Mouse (Mus musculus) limb, embryonic 11.5 days (tissue): Measurements from ENCODE around the gene Tial1. TPM values are rescaled to one million over a fixed set of nuclear protein-coding genes. Genes with fewer than 3 reads are reported as not detected.

Experiments used
- ATAC-seq: fragments of 200-750 bp; cut with Nextera tagmentation; 2 replicates; pipeline ENCODE4 v1.8.0; 2017; ENCODE audit warnings: low read depth; ENCODE audit not compliant: insufficient number of reproducible peaks, low FRiP score, low TSS enrichment
- DNase-seq: peaks from one replicate; pipeline ENCODE4 v3.0.0-alpha.2; 2015; ENCODE audit warnings: low spot score
- H3K27ac ChIP-seq: fragments of 300-500 bp; sonication (generic); replicated peaks from 2 replicates; pipeline ENCODE4 v1.5.1; 2014; ENCODE audit warnings: low read depth, mild to moderate bottlenecking, low read length
- H3K27me3 ChIP-seq: fragments of 300-500 bp; sonication (generic); 2 replicates; pipeline ENCODE4 v1.6.1; 2014; ENCODE audit warnings: mild to moderate bottlenecking, low read length, mixed read lengths; ENCODE audit not compliant: control insufficient read depth, insufficient read depth
- H3K36me3 ChIP-seq: fragments of 300-500 bp; sonication (generic); 2 replicates; pipeline ENCODE4 v1.6.1; 2014; ENCODE audit warnings: mild to moderate bottlenecking, low read length, moderate library complexity, mixed read lengths; ENCODE audit not compliant: control insufficient read depth, insufficient read depth
- H3K4me1 ChIP-seq: fragments of 300-500 bp; sonication (generic); 2 replicates; pipeline ENCODE4 v1.6.1; 2014; ENCODE audit warnings: low read length, mixed read lengths; ENCODE audit not compliant: control insufficient read depth, insufficient read depth
- H3K4me2 ChIP-seq: fragments of 300-500 bp; sonication (generic); 2 replicates; pipeline ENCODE4 v1.6.1; 2014; ENCODE audit warnings: low read depth, mild to moderate bottlenecking, moderate library complexity; ENCODE audit not compliant: severe bottlenecking
- H3K4me3 ChIP-seq: fragments of 300-500 bp; sonication (generic); 2 replicates; pipeline ENCODE4 v1.5.1; 2014; ENCODE audit warnings: low read depth, low read length
- H3K9ac ChIP-seq: fragments of 300-500 bp; sonication (generic); 2 replicates; pipeline ENCODE4 v1.6.1; 2014; ENCODE audit warnings: mild to moderate bottlenecking, low read length
- H3K9me3 ChIP-seq: fragments of 300-500 bp; sonication (generic); 2 replicates; pipeline ENCODE4 v1.6.1; 2016; ENCODE audit warnings: low read length; ENCODE audit not compliant: control insufficient read depth
- WGBS: fragments of 180-500 bp; shearing (Covaris S2); extraction: QIAGEN DNeasy Blood & Tissue Kit; methylation state at CpG from one replicate; pipeline ENCODE4 v1.1.7; 2014; 5-methylcytosine and 5-hydroxymethylcytosine counted together
- polyA plus RNA-seq: library from polyadenylated mRNA; unstranded; fragments of >200 nt; fragmentation: Nextera tagmentation; extraction: Ambion mirVana; gene quantifications from 2 replicates; pipeline ENCODE4 v1.2.1, GENCODE M21; 2014

Gene Tial1
- polyA plus RNA-seq, 1 experiment from 2014 or later: 42.2 TPM

GRCm38 (mm10) chr7:128432574-128432973 lies 28.9 kb downstream of the Tial1 start:
- Histone ChIP-seq H3K4me1 (no peaks in the 10 kb centered on the region), H3K27me3 (no peaks in the 10 kb centered on the region), H3K4me2 (no peak overlapping the region), H3K27ac (no peak overlapping the region), H3K9ac (no peak overlapping the region), H3K9me3 (no peaks in the 10 kb centered on the region), H3K4me3 (no peak overlapping the region), H3K36me3 (no peaks in the 10 kb centered on the region; the same call in 1 of the 2 replicates)
- ATAC-seq (no peak), DNase-seq (peak; percentile 10)
- WGBS: 86% methylated on average over 10 of the region's 10 CpGs

GRCm38 (mm10) chr7:128422491-128422890 lies 39.0 kb downstream of the Tial1 start:
- Histone ChIP-seq H3K9ac (no peak overlapping the region), H3K27ac (no peak overlapping the region), H3K27me3 (peaks cover 26% of the 10 kb centered on the region), H3K4me3 (no peak overlapping the region), H3K9me3 (no peaks in the 10 kb centered on the region), H3K4me1 (no peaks in the 10 kb centered on the region), H3K4me2 (no peak overlapping the region), H3K36me3 (no peaks in the 10 kb centered on the region)
- DNase-seq (no peak), ATAC-seq (no peak)
- WGBS: 79% methylated on average over 3 of the region's 3 CpGs

- Histone ChIP-seq H3K36me3 (no peaks in the 10 kb centered on the region), H3K9ac (no peak overlapping the region), H3K27ac (no peak overlapping the region), H3K27me3 (peaks cover 34% of the 10 kb centered on the region), H3K4me3 (no peak overlapping the region), H3K9me3 (no peaks in the 10 kb centered on the region), H3K4me2 (no peak overlapping the region), H3K4me1 (0 out of 2 replicates have a peak, but pooled peaks cover 3% of the 10 kb centered on the region)
- ATAC-seq (no peak), DNase-seq (no peak)
- 84% methylated on average over 7 of the region's 7 CpGs for WGBS
Measured at GRCm38 (mm10) chr7:128421701-128422100, 39.8 kb downstream of the Tial1 start.

GRCm38 (mm10) chr7:128419690-128420089 lies 41.8 kb downstream of the Tial1 start:
- 18% methylated on average over 9 of the region's 9 CpGs for WGBS
- no peak overlapping the region for H3K9ac ChIP-seq
- ATAC-seq: no peak
- 0 out of 2 replicates have a peak, but pooled peaks cover 3% of the 10 kb centered on the region for H3K4me1 ChIP-seq
- DNase-seq: no peak
- no peak overlapping the region for H3K4me2 ChIP-seq
- H3K4me3 ChIP-seq: no peak overlapping the region
- no peak overlapping the region for H3K27ac ChIP-seq
- H3K27me3 ChIP-seq: peaks cover 44% of the 10 kb centered on the region
- no peaks in the 10 kb centered on the region for H3K9me3 ChIP-seq
- no peaks in the 10 kb centered on the region for H3K36me3 ChIP-seq

GRCm38 (mm10) chr7:128417930-128418779 lies 43.4 kb downstream of the Tial1 start, which contains the start of gene Rgs10:
Gene Rgs10 (minus strand): TSS chr7:128418758.
- peak; percentile 72 for DNase-seq
- no peak within 1 kb of the TSS for H3K27ac ChIP-seq
- peak within 1 kb of the TSS; percentile 55 for H3K9ac ChIP-seq
- no peaks in the 10 kb centered on the region for H3K9me3 ChIP-seq
- H3K4me2 ChIP-seq: peak within 1 kb of the TSS; percentile 99
- peaks cover 44% of the 10 kb centered on the region for H3K27me3 ChIP-seq
- WGBS: under 1% methylated on average over 92 of the region's 102 CpGs
- H3K36me3 ChIP-seq: no peaks in the 10 kb centered on the region
- H3K4me1 ChIP-seq: 0 out of 2 replicates have a peak, but pooled peaks cover 3% of the 10 kb centered on the region
- ATAC-seq: peak; percentile 66; the same call in 1 of the 2 replicates
- H3K4me3 ChIP-seq: peak within 1 kb of the TSS; percentile 68

DNA sequence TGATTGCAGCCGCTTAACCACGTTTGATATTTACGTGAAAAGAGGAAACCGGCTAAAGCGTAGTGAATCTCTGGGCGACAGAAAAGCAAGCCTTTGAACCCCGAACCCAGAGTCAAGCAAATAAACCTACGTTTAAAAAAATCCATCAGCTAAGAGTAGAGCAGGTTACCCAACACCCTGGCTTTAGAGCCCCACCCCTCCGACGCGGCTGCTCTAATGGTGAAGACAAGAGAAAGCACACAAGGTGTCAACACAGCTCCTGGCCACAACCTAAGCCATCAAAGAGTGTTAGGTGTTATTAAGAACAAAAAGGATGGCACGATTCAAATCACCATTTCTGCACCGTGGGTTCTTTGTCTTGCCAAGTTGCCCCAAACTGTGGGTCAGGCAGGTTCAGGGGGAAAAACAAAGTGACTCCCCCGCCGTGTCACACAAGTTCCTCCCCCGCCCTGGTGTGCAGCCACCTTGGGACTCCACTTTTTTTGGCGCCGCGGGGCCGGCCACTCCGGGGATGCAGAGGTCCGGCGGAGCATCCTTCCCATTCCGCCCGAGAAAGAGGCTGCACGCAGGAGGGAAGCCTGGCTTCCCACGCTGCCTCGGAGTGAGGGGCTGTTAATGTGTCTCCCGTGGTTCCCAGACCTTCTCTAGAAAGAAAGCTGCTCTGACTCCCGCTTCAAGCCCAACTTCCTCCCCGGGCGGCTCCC lies 44.1 kb downstream of the Tial1 start:
- no peak for ATAC-seq
- WGBS: 2% methylated on average over 32 of the region's 32 CpGs

GRCm38 (mm10) chr7:128416664-128417063 lies 44.9 kb downstream of the Tial1 start:
- H3K9ac ChIP-seq: no peak overlapping the region
- H3K4me1 ChIP-seq: 0 out of 2 replicates have a peak, but pooled peaks cover 3% of the 10 kb centered on the region
- WGBS: 57% methylated on average over 6 of the region's 6 CpGs
- H3K4me2 ChIP-seq: no peak overlapping the region
- no peaks in the 10 kb centered on the region for H3K9me3 ChIP-seq
- no peak overlapping the region for H3K27ac ChIP-seq
- ATAC-seq (no peak), DNase-seq (no peak)
- peaks cover 44% of the 10 kb centered on the region for H3K27me3 ChIP-seq
- no peak overlapping the region for H3K4me3 ChIP-seq
- H3K36me3 ChIP-seq: no peaks in the 10 kb centered on the region

More for the DNA sequence above, 44.1 kb downstream of the Tial1 start:
- H3K9me3 ChIP-seq: no peaks in the 10 kb centered on the region
- no peak overlapping the region for H3K27ac ChIP-seq
- no peak for DNase-seq
- H3K4me2 ChIP-seq: peak overlapping the region; percentile 99
- H3K9ac ChIP-seq: peak overlapping the region; percentile 55
- peak overlapping the region; percentile 68 for H3K4me3 ChIP-seq
- H3K36me3 ChIP-seq: no peaks in the 10 kb centered on the region
- H3K4me1 ChIP-seq: 0 out of 2 replicates have a peak, but pooled peaks cover 3% of the 10 kb centered on the region
- peaks cover 44% of the 10 kb centered on the region for H3K27me3 ChIP-seq

DNA sequence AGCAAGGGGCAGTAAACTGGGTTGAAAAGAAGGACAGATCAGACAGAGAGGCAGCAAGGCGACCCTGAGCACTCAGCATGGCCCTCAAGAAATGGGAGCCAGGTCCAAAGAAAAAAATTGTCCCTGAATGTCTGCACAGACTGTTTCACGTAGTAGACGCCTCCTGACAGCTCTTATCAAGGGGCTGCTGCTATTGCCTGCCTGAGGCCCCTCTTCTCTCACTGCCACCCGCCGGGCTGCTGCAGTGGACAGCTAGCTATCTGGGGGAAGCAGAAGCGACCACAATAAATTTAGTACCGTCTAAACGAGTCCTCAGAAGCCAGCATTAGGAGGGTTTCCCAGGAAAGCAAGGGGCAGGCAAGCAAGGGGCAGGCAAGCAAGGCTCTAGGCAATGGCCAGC lies 47.1 kb downstream of the Tial1 start:
- no peak for ATAC-seq
- Histone ChIP-seq H3K36me3 (no peaks in the 10 kb centered on the region), H3K4me2 (no peak overlapping the region), H3K9ac (no peak overlapping the region), H3K4me3 (no peak overlapping the region), H3K27me3 (peaks cover 31% of the 10 kb centered on the region), H3K9me3 (no peaks in the 10 kb centered on the region), H3K27ac (no peak overlapping the region), H3K4me1 (0 out of 2 replicates have a peak, but pooled peaks cover 3% of the 10 kb centered on the region)
- 20% methylated on average over 8 of the region's 8 CpGs for WGBS
- no peak for DNase-seq
